Mouse (Mus musculus) cerebellum, adult 2 months (tissue): ENCODE data around the gene Gm21992.

Source experiments
- CTCF ChIP-seq: fragments of 200-500 bp; IDR thresholded peaks from 2 replicates; pipeline ENCODE4 v1.5.1; 2011; ENCODE audit warnings: low read depth, mild to moderate bottlenecking, control low read depth, low read length, moderate library complexity, borderline replicate concordance; ENCODE audit not compliant: insufficient read depth
- POLR2A ChIP-seq: fragments of 200-500 bp; IDR thresholded peaks from 2 replicates; pipeline ENCODE4 v1.6.1; 2011; ENCODE audit warnings: low read length, control low read depth, borderline replicate concordance; ENCODE audit not compliant: insufficient read depth

DNA sequence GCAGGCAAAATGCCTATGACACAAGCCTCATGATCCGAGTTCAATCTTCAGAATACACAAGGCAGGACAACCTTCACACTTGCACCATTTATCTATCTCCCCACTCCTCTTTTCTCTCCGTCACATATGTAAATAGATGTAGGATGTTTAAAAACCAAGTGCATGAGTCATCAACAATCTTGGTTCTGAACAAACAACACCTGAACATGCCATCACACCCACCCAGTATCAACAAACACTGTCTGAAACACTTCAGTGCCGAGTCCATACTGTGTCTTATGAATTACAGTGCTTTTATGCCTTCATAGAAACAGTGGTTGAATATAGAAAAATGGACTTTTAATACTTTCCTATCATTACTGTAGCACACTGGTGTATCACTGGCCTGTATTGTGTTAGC lies 38.6 kb downstream of the Gm21992 start:
- no peak for TF ChIP-seq CTCF
- TF ChIP-seq POLR2A: no peak
